Mouse (Mus musculus) brain, embryonic 18.5 days (tissue): Measurements from ENCODE around the gene Cacfd1.

ENCODE experiments used
- DNase-seq: peaks from one replicate; pipeline ENCODE4 v3.0.0-alpha.2; 2012; ENCODE audit warnings: low read depth, low spot score

Gene Cacfd1

GRCm38 (mm10) chr2:27026857-27027617 is 17.3 kb downstream of the Cacfd1 start:
- DNase-seq: no peak

DNA sequence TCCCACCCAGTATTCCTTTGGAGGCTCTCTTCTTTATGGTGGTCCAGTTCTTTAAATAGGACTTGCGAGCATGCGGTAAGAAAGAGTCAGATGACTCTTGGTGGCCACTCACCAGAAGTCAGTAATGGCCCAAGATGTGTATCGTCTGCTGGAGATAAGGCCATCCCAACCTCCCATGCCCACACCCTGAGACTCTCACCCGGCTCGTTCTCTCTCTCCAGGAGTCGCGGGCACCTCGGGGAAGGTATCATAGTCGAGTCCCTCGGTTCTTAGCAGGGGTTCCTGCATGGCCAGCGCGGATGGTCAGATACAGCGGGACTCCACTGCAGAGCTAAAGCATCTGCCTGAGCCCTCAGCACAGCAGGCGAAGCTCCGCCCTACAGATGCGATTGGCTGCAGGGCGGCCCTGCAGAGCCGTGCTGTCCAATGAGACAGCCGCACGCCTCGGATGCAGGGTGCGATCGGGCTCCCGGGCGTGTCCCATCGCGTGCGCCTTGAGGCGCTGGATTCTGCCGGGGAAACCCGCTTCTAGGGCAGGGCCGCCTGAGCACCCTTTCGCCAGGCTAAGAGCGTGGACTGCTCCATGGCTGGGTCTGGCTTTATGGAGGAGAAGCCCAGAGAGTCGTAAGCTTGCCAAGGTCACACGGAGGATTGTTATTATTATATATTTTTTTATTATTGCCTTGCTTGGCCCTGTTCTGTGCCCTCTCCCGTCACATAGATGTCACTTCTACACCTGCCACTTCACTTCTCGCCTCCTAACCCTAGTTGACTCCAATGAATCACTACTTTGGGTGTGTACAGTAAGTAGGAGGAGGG is 18.1 kb downstream of the Cacfd1 start, which contains the start of gene Slc2a6:
Gene Slc2a6, minus strand, starts transcription at position 381 of the 819 bp plus-strand sequence.
- DNase-seq: peak; percentile 83

DNA sequence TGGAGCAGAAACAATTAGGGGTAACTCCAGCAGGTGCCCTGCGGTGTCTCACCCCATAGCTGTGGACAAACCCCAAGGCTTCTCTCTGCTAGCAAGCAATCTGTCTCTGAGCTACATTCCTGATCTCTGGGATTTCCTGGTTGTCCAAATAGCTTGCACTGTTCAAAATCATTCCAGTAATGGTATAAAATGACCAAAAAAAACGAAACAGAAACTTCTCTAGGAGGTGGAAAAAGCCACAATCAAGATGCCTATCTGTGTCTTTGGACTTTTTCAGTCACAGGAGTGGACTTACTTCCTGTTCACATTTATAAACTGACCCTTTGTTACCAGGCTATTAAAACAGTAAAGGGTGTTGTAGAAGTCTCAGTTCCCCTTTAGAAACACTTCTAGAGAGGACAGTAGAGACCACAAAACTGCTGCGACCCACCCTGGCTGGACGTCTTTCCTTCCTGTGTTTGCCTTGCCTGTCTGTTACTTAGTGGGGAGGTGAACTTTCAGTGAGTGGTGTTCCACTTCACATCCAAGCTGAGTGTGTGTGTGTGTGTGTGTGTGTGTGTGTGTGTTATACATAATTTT is 18.8 kb downstream of the Cacfd1 start:
- DNase-seq: no peak

GRCm38 (mm10) chr2:27032361-27032760 is 22.6 kb downstream of the Cacfd1 start:
- no peak for DNase-seq

- DNase-seq: no peak
These were observed 26.3 kb downstream of the Cacfd1 start for GRCm38 (mm10) chr2:27036003-27036402.

- no peak for DNase-seq
These were observed 27.3 kb downstream of the Cacfd1 start for GRCm38 (mm10) chr2:27037008-27037407.

DNA sequence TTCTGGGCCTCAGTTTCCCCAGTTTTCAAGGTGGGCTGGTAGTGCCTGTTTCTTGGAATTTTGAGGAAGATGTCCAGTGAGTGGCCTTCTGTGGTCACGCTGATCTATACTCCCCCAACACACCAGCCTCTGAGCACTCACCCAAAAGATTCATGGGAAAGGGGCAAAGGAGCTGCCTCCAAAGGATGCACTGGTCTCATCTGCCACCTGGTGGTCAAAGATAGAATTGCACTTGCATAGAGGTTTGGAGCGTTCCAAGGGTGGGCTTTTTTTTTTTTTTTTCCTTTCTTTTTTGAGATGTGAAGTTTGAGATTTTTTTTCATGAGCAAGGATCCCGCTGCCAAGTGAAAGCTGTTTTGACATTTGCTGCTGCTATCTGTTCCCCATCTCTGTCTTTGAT is 28.9 kb downstream of the Cacfd1 start:
- peak; percentile 60 for DNase-seq

GRCm38 (mm10) chr2:27039286-27039685 is 29.6 kb downstream of the Cacfd1 start:
- DNase-seq: no peak

- no peak for DNase-seq
These were observed 32.6 kb downstream of the Cacfd1 start for GRCm38 (mm10) chr2:27042131-27042844.

DNA sequence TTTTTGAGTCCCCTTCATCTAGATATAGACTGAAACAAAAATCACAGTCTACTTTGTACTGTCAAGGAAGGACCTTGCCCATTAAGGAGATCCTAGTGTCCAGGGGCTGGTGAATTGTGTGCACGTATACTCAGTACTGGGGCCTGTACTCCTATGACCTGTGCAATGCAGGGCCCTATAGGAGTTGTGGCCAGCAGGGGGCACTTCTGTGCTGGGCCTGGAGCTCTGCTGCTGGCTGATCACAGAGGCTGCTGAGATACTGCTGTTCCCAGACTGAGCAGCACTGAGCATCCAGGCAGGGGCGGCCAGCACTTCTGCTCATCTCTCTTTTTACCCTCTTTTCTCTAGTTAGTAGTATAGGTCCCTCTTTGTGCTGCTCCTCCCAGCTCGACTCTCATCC is 33.7 kb downstream of the Cacfd1 start:
- DNase-seq: peak; percentile 54

GRCm38 (mm10) chr2:27044166-27044565 is 34.4 kb downstream of the Cacfd1 start:
- DNase-seq: no peak

DNA sequence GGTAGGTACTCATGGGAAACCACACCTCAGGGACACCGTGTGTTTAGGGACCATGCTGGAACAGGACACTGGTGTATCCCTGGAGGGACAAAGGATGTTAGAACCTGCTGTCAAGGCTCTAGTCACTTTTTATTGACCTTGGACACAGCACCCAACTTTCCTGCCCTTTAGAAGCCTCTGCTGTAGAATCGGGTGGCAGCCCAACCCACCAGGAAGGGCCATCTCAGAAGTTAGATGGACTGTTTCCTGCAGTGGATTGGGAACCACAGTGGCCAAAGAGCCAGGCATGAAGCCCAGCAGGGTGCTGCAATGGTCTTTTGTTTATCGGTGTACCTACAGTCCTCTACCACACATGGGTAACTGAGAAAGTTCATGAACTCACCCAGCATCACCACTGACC is 34.9 kb downstream of the Cacfd1 start:
- DNase-seq: no peak

- no peak for DNase-seq
These were observed 36.4 kb downstream of the Cacfd1 start for GRCm38 (mm10) chr2:27045979-27046770.

- no peak for DNase-seq
These were observed 39.7 kb downstream of the Cacfd1 start for GRCm38 (mm10) chr2:27049408-27049807.

- DNase-seq: no peak
These were observed 48.5 kb downstream of the Cacfd1 start for GRCm38 (mm10) chr2:27058251-27058650.

- DNase-seq: no peak
These were observed 49.0 kb downstream of the Cacfd1 start for GRCm38 (mm10) chr2:27058751-27059150.

DNA sequence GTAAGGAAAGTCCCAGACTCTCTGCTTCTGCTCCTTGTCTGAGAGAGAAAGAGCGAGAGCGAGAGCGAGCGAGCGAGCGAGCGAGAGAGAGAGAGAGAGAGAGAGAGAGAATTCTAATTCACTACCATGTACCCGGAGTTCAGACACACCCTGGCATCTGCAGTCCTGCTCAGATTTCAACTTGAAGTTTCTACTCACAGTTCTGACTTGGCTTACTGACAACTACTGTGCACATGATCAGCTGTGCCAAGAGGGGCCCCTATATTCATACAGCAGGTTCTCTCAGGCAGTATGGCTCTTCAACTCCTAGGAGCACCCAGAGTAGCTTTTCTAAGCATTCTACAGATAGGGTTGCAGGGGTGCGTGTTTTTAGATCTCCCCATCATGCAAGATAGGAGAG is 49.5 kb downstream of the Cacfd1 start:
- DNase-seq: no peak

- no peak for DNase-seq
These were observed 57.4 kb downstream of the Cacfd1 start for GRCm38 (mm10) chr2:27067124-27067523.

DNA sequence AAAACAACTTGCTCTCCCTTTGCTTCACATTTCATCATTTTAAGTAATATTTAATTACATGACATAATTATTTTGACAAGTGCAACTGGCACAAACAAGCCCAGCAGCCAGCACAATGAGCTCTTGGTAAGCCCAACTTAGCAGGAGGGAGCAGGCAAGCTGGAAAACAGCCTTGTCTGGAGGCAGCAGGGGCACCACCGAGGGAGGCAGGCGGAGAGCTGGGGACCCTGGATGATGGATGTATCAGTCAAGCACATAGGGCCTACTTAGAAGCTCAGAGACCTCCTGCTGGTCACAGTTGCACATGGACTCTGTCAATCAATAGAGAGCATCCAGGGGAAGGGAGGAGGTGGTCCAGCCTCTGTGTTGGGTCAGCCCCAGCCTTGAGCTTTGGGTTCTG is 58.3 kb downstream of the Cacfd1 start:
- no peak for DNase-seq

DNA sequence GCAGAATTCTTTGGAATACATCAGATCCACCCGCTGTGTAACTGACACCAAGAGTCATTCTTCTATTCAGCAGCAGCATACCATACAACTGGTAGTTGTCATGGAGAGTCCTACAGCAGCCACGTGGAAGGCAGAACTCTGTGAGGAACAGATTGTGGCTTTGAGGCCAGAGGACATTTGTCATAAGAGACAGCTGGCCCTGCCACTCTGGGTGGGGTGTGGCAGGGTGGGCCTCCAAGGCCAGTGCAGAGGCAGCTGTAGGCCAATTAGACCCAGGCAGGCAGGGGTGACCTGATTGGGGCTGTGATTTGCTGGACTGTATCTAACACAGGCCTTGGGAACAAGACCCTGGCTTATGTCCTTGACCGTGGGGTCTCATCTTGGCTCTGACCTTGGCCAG is 59.9 kb downstream of the Cacfd1 start:
- DNase-seq: no peak

DNA sequence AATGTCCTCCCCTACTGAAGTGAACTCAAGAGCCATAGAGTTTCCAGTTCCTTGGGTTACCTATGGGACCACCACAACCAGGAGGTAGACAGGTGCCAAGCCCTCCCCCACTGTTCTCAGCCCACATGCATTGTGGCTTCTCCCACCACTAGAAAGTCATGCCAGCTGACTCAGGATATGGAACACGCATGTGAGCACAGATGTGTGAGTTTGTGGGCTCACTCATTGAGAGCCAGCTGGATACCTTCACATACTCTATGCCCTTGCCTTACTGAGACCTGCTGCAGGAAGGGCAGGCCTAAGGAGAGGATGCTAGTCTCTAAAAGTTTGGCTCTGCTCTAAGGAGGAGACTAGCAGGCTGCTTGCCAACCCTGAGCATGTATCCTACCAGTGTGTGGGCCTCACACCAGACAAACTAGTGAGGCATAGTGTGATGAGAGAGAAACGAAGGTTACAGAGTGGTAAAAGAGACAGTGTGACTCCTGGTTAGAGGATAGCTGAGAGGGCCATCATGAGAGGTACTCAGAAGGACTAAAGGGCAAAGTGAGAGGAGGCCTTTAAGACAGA is 60.6 kb downstream of the Cacfd1 start:
- no peak for DNase-seq
